Mouse (Mus musculus) liver, postnatal 0 days (tissue): Measurements from ENCODE around the gene Twnk.

Experiments
- CTCF ChIP-seq: sonication (generic); IDR thresholded peaks from 2 replicates; pipeline ENCODE4 v1.5.1; 2016; ENCODE audit warnings: antibody characterized with exemption, low read depth
- EP300 ChIP-seq: IDR thresholded peaks from 2 replicates; pipeline ENCODE4 v1.6.1; 2016; ENCODE audit warnings: antibody characterized with exemption, low read depth, mild to moderate bottlenecking

DNA sequence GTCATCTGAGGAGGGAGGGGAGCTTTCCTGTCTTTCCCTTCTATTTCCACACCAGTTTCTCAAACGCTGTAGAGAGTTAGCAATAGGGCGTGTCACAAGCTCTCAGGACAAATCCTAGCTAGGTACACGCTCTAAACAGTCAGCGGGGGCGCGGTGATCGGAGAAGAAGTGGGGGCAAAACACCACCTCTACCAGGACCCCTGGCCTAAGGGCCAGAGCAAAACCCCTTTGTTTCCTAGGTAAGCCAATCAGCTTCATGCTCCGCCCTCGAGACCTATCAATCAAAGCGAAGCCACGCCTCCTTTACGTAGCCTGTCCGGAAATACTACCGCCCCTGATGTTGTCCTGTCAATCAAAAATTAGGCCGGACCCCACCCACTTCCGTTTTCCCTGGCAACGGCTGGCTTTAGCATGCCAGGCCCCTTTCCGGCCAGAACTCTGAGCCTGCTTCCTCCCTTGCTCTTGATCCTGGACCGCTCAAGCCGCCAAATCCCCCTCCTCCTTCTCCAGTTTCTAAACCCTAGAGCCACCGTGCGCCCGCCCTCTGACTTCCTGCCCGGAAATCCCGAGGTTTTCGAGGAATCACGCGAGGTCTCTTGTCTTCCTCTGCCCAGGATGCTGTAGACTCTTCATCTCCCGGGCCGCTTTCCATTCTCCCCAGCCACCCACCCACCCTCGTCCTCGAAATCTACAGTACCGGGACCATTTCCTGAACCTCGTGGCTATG lies 52.8 kb downstream of the Twnk start:
- TF ChIP-seq CTCF (no peak), EP300 (peak; percentile 68)
